ENCODE assay signal across 8 mouse cellular contexts in genomic region chr12:112679027-112679996, GRCm38 (mm10). TPM values are rescaled to one million over a fixed set of nuclear protein-coding genes. Genes with fewer than 3 reads are reported as not detected.
DNase-seq lines count a peak whose midpoint lies in the region; ATAC-seq and TF ChIP-seq lines count a peak whose summit lies in the region.

No protein-coding gene starts in this region.

- no peaks in the 10 kb centered on the region for H3K9me3 ChIP-seq in embryonic facial prominence, embryonic 11.5 days (replicated peaks; ENCODE audit: control insufficient read depth, low read length)
- H3K9me3 ChIP-seq in hindbrain, embryonic 16.5 days (ENCODE audit: control insufficient read depth, low read length) = no peaks in the 10 kb centered on the region
- no peaks in the 10 kb centered on the region for H3K9me3 ChIP-seq in liver, postnatal 0 days (ENCODE audit: low read length)

- H3K27ac ChIP-seq in embryonic facial prominence, embryonic 11.5 days (replicated peaks; ENCODE audit: low read depth, low read length) = no peak overlapping the region
- H3K27ac ChIP-seq in hindbrain, embryonic 16.5 days (ENCODE audit: low read depth, low read length) = no peak overlapping the region
- H3K27ac ChIP-seq in liver, postnatal 0 days (ENCODE audit: low read depth) = 0 out of 2 replicates have a peak overlapping the region, but pooled peaks have one; percentile 23
- no peak overlapping the region for H3K27ac ChIP-seq in olfactory bulb, adult 2 months (ENCODE audit: insufficient read depth, low read depth, low read length)

- no peak for TF ChIP-seq EP300 in liver, postnatal 0 days (IDR thresholded peaks at IDR 0.05; ENCODE audit: low read depth)

- intact Hi-C loops in left cerebral cortex, postnatal 14 days (cut with DNase I) = no loop called here
- intact Hi-C loops in left cerebral cortex, postnatal 36 days (cut with DNase I) = no loop called here

- peak; percentile 24 for ATAC-seq in embryonic facial prominence, embryonic 11.5 days (replicated peaks; ENCODE audit: insufficient number of reproducible peaks, low FRiP score, low TSS enrichment, low read depth)
- no peak for ATAC-seq in hindbrain, embryonic 16.5 days
- ATAC-seq in liver, postnatal 0 days = peak; percentile 46

- H3K36me3 ChIP-seq in embryonic facial prominence, embryonic 11.5 days (replicated peaks; ENCODE audit: control insufficient read depth, insufficient read depth, low read depth, low read length) = no peaks in the 10 kb centered on the region
- no peaks in the 10 kb centered on the region for H3K36me3 ChIP-seq in hindbrain, embryonic 16.5 days (ENCODE audit: control insufficient read depth, insufficient read depth, low read length)
- 0 out of 2 replicates have a peak, but pooled peaks cover 3% of the 10 kb centered on the region for H3K36me3 ChIP-seq in liver, postnatal 0 days (replicated peaks; ENCODE audit: insufficient read depth, low read length)

- H3K9ac ChIP-seq in embryonic facial prominence, embryonic 11.5 days (replicated peaks; ENCODE audit: low read length) = peak overlapping the region; percentile 56
- peak overlapping the region; percentile 70 for H3K9ac ChIP-seq in hindbrain, embryonic 16.5 days (ENCODE audit: low read depth, low read length)
- H3K9ac ChIP-seq in liver, postnatal 0 days (replicated peaks) = peak overlapping the region; percentile 62

- TF ChIP-seq POLR2A in olfactory bulb, adult 2 months (IDR thresholded peaks at IDR 0.05; ENCODE audit: insufficient read depth, low read depth, low read length) = no peak

- peak overlapping the region; percentile 55 for H3K4me3 ChIP-seq in embryonic facial prominence, embryonic 11.5 days (ENCODE audit: low read depth, low read length)
- peak overlapping the region; percentile 59 for H3K4me3 ChIP-seq in hindbrain, embryonic 16.5 days (ENCODE audit: low read length)
- peak overlapping the region; percentile 67 for H3K4me3 ChIP-seq in liver, postnatal 0 days (ENCODE audit: low read depth, low read length)
- H3K4me3 ChIP-seq in olfactory bulb, adult 2 months (ENCODE audit: insufficient read depth, low read depth, low read length) = peak overlapping the region; percentile 50

- H3K4me2 ChIP-seq in embryonic facial prominence, embryonic 11.5 days (ENCODE audit: low read depth, low read length) = peak overlapping the region; percentile 93
- H3K4me2 ChIP-seq in hindbrain, embryonic 16.5 days (ENCODE audit: low read length) = peak overlapping the region; percentile 97
- peak overlapping the region; percentile 86 for H3K4me2 ChIP-seq in liver, postnatal 0 days (ENCODE audit: low read depth, low read length)

- H3K4me1 ChIP-seq in embryonic facial prominence, embryonic 11.5 days (ENCODE audit: control insufficient read depth, insufficient read depth, low read length) = peaks cover 4% of the 10 kb centered on the region
- H3K4me1 ChIP-seq in hindbrain, embryonic 16.5 days (ENCODE audit: control insufficient read depth, insufficient read depth, low read depth, low read length) = peaks cover 31% of the 10 kb centered on the region
- H3K4me1 ChIP-seq in liver, postnatal 0 days (ENCODE audit: insufficient read depth) = peaks cover 24% of the 10 kb centered on the region
- H3K4me1 ChIP-seq in olfactory bulb, adult 2 months (ENCODE audit: control insufficient read depth, insufficient read depth, low read length) = peaks cover 57% of the 10 kb centered on the region

- H3K27me3 ChIP-seq in embryonic facial prominence, embryonic 11.5 days (ENCODE audit: control insufficient read depth, insufficient read depth, low read length) = peaks cover 41% of the 10 kb centered on the region
- H3K27me3 ChIP-seq in hindbrain, embryonic 16.5 days (replicated peaks; ENCODE audit: control insufficient read depth, insufficient read depth, low read length) = peaks cover 14% of the 10 kb centered on the region
- peaks cover 32% of the 10 kb centered on the region for H3K27me3 ChIP-seq in liver, postnatal 0 days (ENCODE audit: insufficient read depth, low read length)

- DNase-seq in left cerebral cortex, postnatal 14 days (ENCODE audit: low spot score in 2 of 2) = peak; percentile 37 to 56
- no peak for DNase-seq in left cerebral cortex, postnatal 36 days (ENCODE audit: low spot score in 2 of 2)
- peak; percentile 51 for DNase-seq in embryonic facial prominence, embryonic 11.5 days (ENCODE audit: low spot score)
- DNase-seq in liver, postnatal 0 days = peak; percentile 61
- DNase-seq in frontal cortex, postnatal 36 days (ENCODE audit: low spot score in 2 of 2) = no peak
- DNase-seq in cerebellum, adult 8-10 months = no peak

- 3% methylated on average over 70 of the region's 87 CpGs for WGBS in embryonic facial prominence, embryonic 11.5 days
- WGBS in hindbrain, embryonic 16.5 days = 2% methylated on average over 79 of the region's 87 CpGs
- 8% methylated on average over 61 of the region's 87 CpGs for WGBS in liver, postnatal 0 days (ENCODE audit: insufficient replicate concordance)
- 7% methylated on average over 85 of the region's 87 CpGs for WGBS in olfactory bulb, adult 2 months

- TF ChIP-seq CTCF in liver, postnatal 0 days (IDR thresholded peaks at IDR 0.05; ENCODE audit: low read depth) = no peak
- no peak for TF ChIP-seq CTCF in olfactory bulb, adult 2 months (IDR thresholded peaks at IDR 0.05; ENCODE audit: insufficient read depth, low read depth, low read length)

RNA-seq across cellular contexts. Expression of gene Zbtb42, which starts 0.7 kb away (rescaled TPM):
- under 1 TPM; 0.25 to 0.68 TPM for total RNA-seq in left cerebral cortex, postnatal 14 days (2021)
- under 1 TPM; 0.70 to 0.81 TPM for total RNA-seq in left cerebral cortex, postnatal 36 days (2021)
- 2.3 and 2.6 TPM in 2 replicates for polyA plus RNA-seq in embryonic facial prominence, embryonic 11.5 days (2014; fragmentation: Nextera tagmentation; extraction: Ambion mirVana)
- polyA plus RNA-seq in hindbrain, embryonic 16.5 days (2015; fragmentation: Nextera tagmentation; extraction: Ambion mirVana) = 2.4 and 4.0 TPM in 2 replicates
- 1.3 and 1.6 TPM in 2 replicates for polyA plus RNA-seq in liver, postnatal 0 days (2015; fragmentation: Nextera tagmentation; extraction: Ambion mirVana)
- not detected in 2 replicates for polyA plus RNA-seq in olfactory bulb, adult 2 months (2012; ENCODE audit: insufficient read depth, insufficient read length, low replicate concordance, missing spikeins)

RNA-seq across cellular contexts. Expression of gene Akt1, which starts 4.6 kb away (rescaled TPM):
- total RNA-seq in left cerebral cortex, postnatal 14 days (2021) = 100 to 1,000 TPM; 137 to 144 TPM
- 100 to 1,000 TPM; 143 to 162 TPM for total RNA-seq in left cerebral cortex, postnatal 36 days (2021)
- polyA plus RNA-seq in embryonic facial prominence, embryonic 11.5 days (2014; fragmentation: Nextera tagmentation; extraction: Ambion mirVana) = 68.3 and 99.2 TPM in 2 replicates
- 55.6 and 62.3 TPM in 2 replicates for polyA plus RNA-seq in hindbrain, embryonic 16.5 days (2015; fragmentation: Nextera tagmentation; extraction: Ambion mirVana)
- polyA plus RNA-seq in liver, postnatal 0 days (2015; fragmentation: Nextera tagmentation; extraction: Ambion mirVana) = 26.7 and 29.3 TPM in 2 replicates
- polyA plus RNA-seq in olfactory bulb, adult 2 months (2012; ENCODE audit: insufficient read depth, insufficient read length, low replicate concordance, missing spikeins) = not detected in 2 replicates

RNA-seq across cellular contexts. Expression of gene Siva1, which starts 34.8 kb away (rescaled TPM):
- total RNA-seq in left cerebral cortex, postnatal 14 days (2021) = 10 to 100 TPM; 14.5 to 16.8 TPM
- 10 to 100 TPM; 17.8 to 23.0 TPM for total RNA-seq in left cerebral cortex, postnatal 36 days (2021)
- 222 and 241 TPM in 2 replicates for polyA plus RNA-seq in embryonic facial prominence, embryonic 11.5 days (2014; fragmentation: Nextera tagmentation; extraction: Ambion mirVana)
- 48.1 and 57.5 TPM in 2 replicates for polyA plus RNA-seq in hindbrain, embryonic 16.5 days (2015; fragmentation: Nextera tagmentation; extraction: Ambion mirVana)
- 55.6 and 62.2 TPM in 2 replicates for polyA plus RNA-seq in liver, postnatal 0 days (2015; fragmentation: Nextera tagmentation; extraction: Ambion mirVana)
- polyA plus RNA-seq in olfactory bulb, adult 2 months (2012; ENCODE audit: insufficient read depth, insufficient read length, low replicate concordance, missing spikeins) = not detected in 2 replicates

RNA-seq across cellular contexts. Expression of gene Cep170b, which starts 40.9 kb away (rescaled TPM):
- total RNA-seq in left cerebral cortex, postnatal 14 days (2021) = 100 to 1,000 TPM; 223 to 225 TPM
- 100 to 1,000 TPM; 258 to 267 TPM for total RNA-seq in left cerebral cortex, postnatal 36 days (2021)
- polyA plus RNA-seq in embryonic facial prominence, embryonic 11.5 days (2014; fragmentation: Nextera tagmentation; extraction: Ambion mirVana) = 5.3 and 8.0 TPM in 2 replicates
- 29.5 and 30.6 TPM in 2 replicates for polyA plus RNA-seq in hindbrain, embryonic 16.5 days (2015; fragmentation: Nextera tagmentation; extraction: Ambion mirVana)
- 4.0 and 4.8 TPM in 2 replicates for polyA plus RNA-seq in liver, postnatal 0 days (2015; fragmentation: Nextera tagmentation; extraction: Ambion mirVana)
- polyA plus RNA-seq in olfactory bulb, adult 2 months (2012; ENCODE audit: insufficient read depth, insufficient read length, low replicate concordance, missing spikeins) = not detected in 2 replicates

RNA-seq across cellular contexts. Expression of gene Adssl1, which starts 59.5 kb away (rescaled TPM):
- total RNA-seq in left cerebral cortex, postnatal 14 days (2021) = 1 to 10 TPM; 6.5 to 8.4 TPM
- 10 to 100 TPM; 14.3 to 25.8 TPM for total RNA-seq in left cerebral cortex, postnatal 36 days (2021)
- polyA plus RNA-seq in embryonic facial prominence, embryonic 11.5 days (2014; fragmentation: Nextera tagmentation; extraction: Ambion mirVana) = 4.0 and 4.2 TPM in 2 replicates
- 7.7 and 7.9 TPM in 2 replicates for polyA plus RNA-seq in hindbrain, embryonic 16.5 days (2015; fragmentation: Nextera tagmentation; extraction: Ambion mirVana)
- polyA plus RNA-seq in liver, postnatal 0 days (2015; fragmentation: Nextera tagmentation; extraction: Ambion mirVana) = 22.8 and 24.4 TPM in 2 replicates
- not detected in 2 replicates for polyA plus RNA-seq in olfactory bulb, adult 2 months (2012; ENCODE audit: insufficient read depth, insufficient read length, low replicate concordance, missing spikeins)

Comparison
In these comparisons a context has a peak if more than half of its experiments do, and no peak if none do; other contexts are left out.
1. DNase-seq: peak in left cerebral cortex, postnatal 14 days (2 of 2), embryonic facial prominence, embryonic 11.5 days (single experiment) and liver, postnatal 0 days (single experiment); none in left cerebral cortex, postnatal 36 days (0 of 2), frontal cortex, postnatal 36 days (0 of 2) and cerebellum, adult 8-10 months (single experiment).
2. RNA of gene Siva1, which starts 34.8 kb away (polyA plus RNA-seq): 222 to 241 TPM in embryonic facial prominence, embryonic 11.5 days, 55.6 to 62.2 TPM in liver, postnatal 0 days and 48.1 to 57.5 TPM in hindbrain, embryonic 16.5 days; not detected in olfactory bulb, adult 2 months; every median in the first group is over 10 times any median in the second.
3. Peak in every context shown above with its lines, with median percentiles within 50 percentile points of each other: H3K4me2 ChIP-seq, H3K4me3 ChIP-seq and H3K9ac ChIP-seq.